Mouse (Mus musculus): ENCODE data around the gene Fam173a. TPM values are rescaled to one million over a fixed set of nuclear protein-coding genes. Genes with fewer than 3 reads are reported as not detected.
A peak's percentile ranks its signal among the peaks of the same experiment; 100 is the strongest.

The Fam173a gene
- polyA plus RNA-seq, 1 experiment, result 135 TPM

- H3K27ac ChIP-seq (ENCODE audit: insufficient read depth, low read depth, low read length), result no peak overlapping the region
- H3K36me3 ChIP-seq (ENCODE audit: control insufficient read depth, insufficient read depth, low read length), result peaks cover 28% of the 10 kb centered on the region
- peaks cover 44% of the 10 kb centered on the region for H3K4me1 ChIP-seq (ENCODE audit: control insufficient read depth, insufficient read depth, insufficient read length, low read length)
- TF ChIP-seq POLR2A (IDR thresholded peaks at IDR 0.05; ENCODE audit: low read depth, low read length) (no peak), CTCF (IDR thresholded peaks at IDR 0.05; ENCODE audit: extremely low read depth, insufficient read length, insufficient replicate concordance, low read depth, low read length) (no peak)
- 23% methylated on average over 23 of the region's 23 CpGs for WGBS
- H3K27me3 ChIP-seq (ENCODE audit: control insufficient read depth, insufficient read depth, low read length), result no peaks in the 10 kb centered on the region
- peak overlapping the region; percentile 43 for H3K4me3 ChIP-seq (ENCODE audit: low read depth, low read length)
Measured at GRCm38 (mm10) chr17:25836397-25837075, 43.8 kb upstream of the Fam173a start.

DNA sequence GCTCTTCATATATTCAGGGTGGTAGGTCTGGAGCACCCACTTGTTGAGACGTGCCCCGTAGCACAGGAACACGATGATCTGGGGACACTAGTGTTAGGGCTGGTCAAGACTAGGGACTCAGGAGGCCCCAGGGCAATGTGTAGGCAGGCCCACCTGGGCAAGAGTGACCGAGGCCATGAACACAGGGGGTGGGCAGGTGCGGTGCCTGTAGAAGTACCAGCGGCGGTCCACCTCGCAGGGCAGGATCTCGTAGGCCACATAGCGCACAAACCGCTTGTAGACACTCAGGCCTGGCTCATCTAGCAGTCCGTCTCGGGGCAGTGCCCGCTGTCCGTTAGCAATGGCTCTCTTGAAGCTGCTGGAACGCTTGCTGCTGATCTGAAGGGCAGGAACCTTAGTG, 43.1 kb upstream of the Fam173a start:
- H3K4me1 ChIP-seq (ENCODE audit: control insufficient read depth, insufficient read depth, insufficient read length, low read length), result peaks cover 50% of the 10 kb centered on the region
- 89% methylated on average over 16 of the region's 16 CpGs for WGBS
- TF ChIP-seq POLR2A (IDR thresholded peaks at IDR 0.05; ENCODE audit: low read depth, low read length), result no peak
- no peak for TF ChIP-seq CTCF (IDR thresholded peaks at IDR 0.05; ENCODE audit: extremely low read depth, insufficient read length, insufficient replicate concordance, low read depth, low read length)
- no peak overlapping the region for H3K27ac ChIP-seq (ENCODE audit: insufficient read depth, low read depth, low read length)
- no peak overlapping the region for H3K4me3 ChIP-seq (ENCODE audit: low read depth, low read length)
- H3K36me3 ChIP-seq (ENCODE audit: control insufficient read depth, insufficient read depth, low read length), result peaks cover 28% of the 10 kb centered on the region
- H3K27me3 ChIP-seq (ENCODE audit: control insufficient read depth, insufficient read depth, low read length), result no peaks in the 10 kb centered on the region

- Histone ChIP-seq H3K4me1 (ENCODE audit: control insufficient read depth, insufficient read depth, insufficient read length, low read length) (peaks cover 52% of the 10 kb centered on the region), H3K36me3 (ENCODE audit: control insufficient read depth, insufficient read depth, low read length) (peaks cover 29% of the 10 kb centered on the region), H3K27ac (ENCODE audit: insufficient read depth, low read depth, low read length) (no peak overlapping the region), H3K4me3 (ENCODE audit: low read depth, low read length) (0 out of 2 replicates have a peak overlapping the region, but pooled peaks have one; percentile 80), H3K27me3 (ENCODE audit: control insufficient read depth, insufficient read depth, low read length) (no peaks in the 10 kb centered on the region)
- TF ChIP-seq POLR2A (IDR thresholded peaks at IDR 0.05; ENCODE audit: low read depth, low read length), result no peak
- no peak for TF ChIP-seq CTCF (IDR thresholded peaks at IDR 0.05; ENCODE audit: extremely low read depth, insufficient read length, insufficient replicate concordance, low read depth, low read length)
- 80% methylated on average over 7 of the region's 7 CpGs for WGBS
Measured at GRCm38 (mm10) chr17:25835301-25835700, 42.6 kb upstream of the Fam173a start.

DNA sequence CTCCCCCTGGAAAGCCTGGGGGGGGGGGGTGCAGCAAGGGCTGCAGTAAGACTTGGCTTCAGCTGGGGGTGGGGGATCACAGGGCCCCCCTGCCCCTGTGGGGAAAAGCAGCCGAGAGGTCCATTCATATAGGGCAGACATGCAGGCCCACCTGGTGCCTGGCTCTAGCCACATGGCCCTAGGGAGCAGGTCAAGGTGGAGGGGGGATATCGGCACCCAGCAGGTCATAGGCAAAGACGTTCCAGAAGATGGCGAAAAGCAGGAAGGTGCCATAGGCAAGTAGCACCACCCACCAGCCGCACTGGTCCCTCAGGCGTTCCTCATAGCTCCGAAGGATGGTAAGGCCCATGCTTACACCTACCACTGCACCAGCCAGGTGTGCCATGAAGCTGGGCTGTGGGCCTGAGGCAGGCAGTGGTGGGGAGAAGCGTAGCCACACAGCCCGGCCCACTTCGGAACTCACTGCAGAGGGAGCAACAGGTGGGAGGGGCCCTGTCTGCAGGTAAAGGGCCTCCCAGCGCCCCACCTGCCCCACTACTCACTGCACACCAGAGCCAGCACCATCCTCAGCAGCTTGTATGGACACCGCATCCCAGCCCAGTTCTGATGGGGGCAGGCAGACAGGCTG, 42.0 kb upstream of the Fam173a start:
- H3K27ac ChIP-seq (ENCODE audit: insufficient read depth, low read depth, low read length), result no peak overlapping the region
- H3K36me3 ChIP-seq (ENCODE audit: control insufficient read depth, insufficient read depth, low read length), result peaks cover 25% of the 10 kb centered on the region
- no peaks in the 10 kb centered on the region for H3K27me3 ChIP-seq (ENCODE audit: control insufficient read depth, insufficient read depth, low read length)
- peaks cover 52% of the 10 kb centered on the region for H3K4me1 ChIP-seq (ENCODE audit: control insufficient read depth, insufficient read depth, insufficient read length, low read length)
- 37% methylated on average over 12 of the region's 12 CpGs for WGBS
- no peak for TF ChIP-seq POLR2A (IDR thresholded peaks at IDR 0.05; ENCODE audit: low read depth, low read length)
- H3K4me3 ChIP-seq (ENCODE audit: low read depth, low read length), result peak overlapping the region; percentile 80

- peak overlapping the region; percentile 80 for H3K4me3 ChIP-seq (ENCODE audit: low read depth, low read length)
- WGBS, result 11% methylated on average over 6 of the region's 6 CpGs
Measured at GRCm38 (mm10) chr17:25833961-25834594, 41.4 kb upstream of the Fam173a start.

GRCm38 (mm10) chr17:25833291-25833663, 40.6 kb upstream of the Fam173a start, which contains the start of gene Stub1:
TSS of gene Stub1 (minus strand) at chr17:25833404.
- peak within 1 kb of the TSS; percentile 99 for H3K27ac ChIP-seq (ENCODE audit: insufficient read depth, low read depth, low read length)

More at GRCm38 (mm10) chr17:25833961-25834594, 41.4 kb upstream of the Fam173a start:
- no peak for TF ChIP-seq CTCF (IDR thresholded peaks at IDR 0.05; ENCODE audit: extremely low read depth, insufficient read length, insufficient replicate concordance, low read depth, low read length)
- no peak for TF ChIP-seq POLR2A (IDR thresholded peaks at IDR 0.05; ENCODE audit: low read depth, low read length)
- peaks cover 21% of the 10 kb centered on the region for H3K36me3 ChIP-seq (ENCODE audit: control insufficient read depth, insufficient read depth, low read length)
- H3K4me1 ChIP-seq (ENCODE audit: control insufficient read depth, insufficient read depth, insufficient read length, low read length), result peaks cover 49% of the 10 kb centered on the region
- H3K27ac ChIP-seq (ENCODE audit: insufficient read depth, low read depth, low read length), result peak overlapping the region; percentile 99
- no peaks in the 10 kb centered on the region for H3K27me3 ChIP-seq (ENCODE audit: control insufficient read depth, insufficient read depth, low read length)

More at GRCm38 (mm10) chr17:25833291-25833663, 40.6 kb upstream of the Fam173a start, which contains the start of gene Stub1:
- 1% methylated on average over 24 of the region's 24 CpGs for WGBS
- Histone ChIP-seq H3K4me1 (ENCODE audit: control insufficient read depth, insufficient read depth, insufficient read length, low read length) (peaks cover 52% of the 10 kb centered on the region), H3K36me3 (ENCODE audit: control insufficient read depth, insufficient read depth, low read length) (peaks cover 15% of the 10 kb centered on the region), H3K4me3 (ENCODE audit: low read depth, low read length) (peak within 1 kb of the TSS; percentile 83), H3K27me3 (ENCODE audit: control insufficient read depth, insufficient read depth, low read length) (no peaks in the 10 kb centered on the region)
- TF ChIP-seq CTCF (IDR thresholded peaks at IDR 0.05; ENCODE audit: extremely low read depth, insufficient read length, insufficient replicate concordance, low read depth, low read length) (no peak), POLR2A (IDR thresholded peaks at IDR 0.05; ENCODE audit: low read depth, low read length) (peak; percentile 9; the same call in 1 of the 2 replicates)
